Mouse (Mus musculus) liver, embryonic 15.5 days (tissue): ENCODE results near the gene Nkd2. TPM values are rescaled to one million over a fixed set of nuclear protein-coding genes. Genes with fewer than 3 reads are reported as not detected.

Experiments used
- ATAC-seq: fragments of 200-750 bp; cut with Nextera tagmentation; 2 replicates; pipeline ENCODE4 v1.8.0; 2017; ENCODE audit warnings: moderate number of reproducible peaks, mild to moderate bottlenecking, moderate library complexity; ENCODE audit not compliant: insufficient read depth
- H3K27ac ChIP-seq: fragments of 300-500 bp; sonication (generic); replicated peaks from 2 replicates; pipeline ENCODE4 v1.5.1; 2015; ENCODE audit warnings: mild to moderate bottlenecking, inconsistent platforms
- H3K27me3 ChIP-seq: fragments of 300-500 bp; sonication (generic); 2 replicates; pipeline ENCODE4 v1.6.1; 2015; ENCODE audit warnings: mild to moderate bottlenecking, inconsistent platforms
- H3K36me3 ChIP-seq: fragments of 300-500 bp; sonication (generic); replicated peaks from 2 replicates; pipeline ENCODE4 v1.6.1; 2015; ENCODE audit warnings: moderate library complexity, mild to moderate bottlenecking, inconsistent platforms
- H3K4me1 ChIP-seq: fragments of 300-500 bp; sonication (generic); replicated peaks from 2 replicates; pipeline ENCODE4 v1.6.1; 2015; ENCODE audit warnings: inconsistent platforms
- H3K4me2 ChIP-seq: fragments of 300-500 bp; sonication (generic); 2 replicates; pipeline ENCODE4 v1.6.1; 2015; ENCODE audit warnings: moderate library complexity, mild to moderate bottlenecking, inconsistent platforms
- H3K4me3 ChIP-seq: fragments of 300-500 bp; sonication (generic); replicated peaks from 2 replicates; pipeline ENCODE4 v1.5.1; 2015; ENCODE audit warnings: mild to moderate bottlenecking, inconsistent platforms
- H3K9ac ChIP-seq: fragments of 300-500 bp; sonication (generic); 2 replicates; pipeline ENCODE4 v1.6.1; 2015; ENCODE audit warnings: moderate library complexity, mild to moderate bottlenecking, inconsistent platforms
- H3K9me3 ChIP-seq: fragments of 300-500 bp; sonication (generic); replicated peaks from 2 replicates; pipeline ENCODE4 v1.6.1; 2016; ENCODE audit warnings: inconsistent platforms
- WGBS: fragments of 180-500 bp; shearing (Covaris S2); methylation state at CpG from one replicate; pipeline ENCODE4 v1.1.7; 2015; ENCODE audit warnings: mixed read lengths; ENCODE audit not compliant: insufficient replicate concordance; 5-methylcytosine and 5-hydroxymethylcytosine counted together
- polyA plus RNA-seq: library from polyadenylated mRNA; unstranded; fragments of >200 nt; fragmentation: Nextera tagmentation; extraction: Ambion mirVana; gene quantifications from 2 replicates; pipeline ENCODE4 v1.2.1, GENCODE M21; 2015

Nkd2 gene
- polyA plus RNA-seq = 0.12 and 0.20 TPM in 2 replicates

DNA sequence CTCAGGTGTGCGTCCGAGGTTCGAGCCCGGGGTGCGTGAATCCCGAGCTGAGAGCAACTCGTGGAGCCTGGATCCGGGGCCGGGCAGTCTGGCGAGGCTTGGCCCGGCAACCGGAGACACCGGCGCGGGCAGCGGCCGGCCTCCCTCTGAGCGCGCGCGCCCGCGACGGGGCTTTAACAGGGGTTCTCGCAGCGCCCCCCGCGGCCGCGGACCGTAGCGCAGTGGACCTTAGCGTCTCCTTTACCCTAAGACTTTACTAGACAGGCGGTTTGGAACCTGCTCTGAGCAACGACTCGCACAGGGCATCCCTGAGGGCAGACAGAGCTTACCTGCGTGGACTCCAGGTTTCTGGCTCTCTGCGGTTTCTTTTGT is at the start of gene Nkd2:
Gene Nkd2 (minus strand): TSS at position 167 of the 372 bp plus-strand sequence.
- no peak within 1 kb of the TSS for H3K27ac ChIP-seq
- 0 out of 2 replicates have a peak, but pooled peaks cover 9% of the 10 kb centered on the region for H3K4me1 ChIP-seq
- H3K9me3 ChIP-seq = no peaks in the 10 kb centered on the region
- H3K36me3 ChIP-seq = no peaks in the 10 kb centered on the region
- ATAC-seq = no peak; the same call in 1 of the 2 replicates
- H3K27me3 ChIP-seq = peaks cover 56% of the 10 kb centered on the region
- H3K4me3 ChIP-seq = peak within 1 kb of the TSS; percentile 48
- H3K9ac ChIP-seq = no peak within 1 kb of the TSS
- WGBS = under 1% methylated on average over 38 of the region's 38 CpGs
- peak within 1 kb of the TSS; percentile 68 for H3K4me2 ChIP-seq

DNA sequence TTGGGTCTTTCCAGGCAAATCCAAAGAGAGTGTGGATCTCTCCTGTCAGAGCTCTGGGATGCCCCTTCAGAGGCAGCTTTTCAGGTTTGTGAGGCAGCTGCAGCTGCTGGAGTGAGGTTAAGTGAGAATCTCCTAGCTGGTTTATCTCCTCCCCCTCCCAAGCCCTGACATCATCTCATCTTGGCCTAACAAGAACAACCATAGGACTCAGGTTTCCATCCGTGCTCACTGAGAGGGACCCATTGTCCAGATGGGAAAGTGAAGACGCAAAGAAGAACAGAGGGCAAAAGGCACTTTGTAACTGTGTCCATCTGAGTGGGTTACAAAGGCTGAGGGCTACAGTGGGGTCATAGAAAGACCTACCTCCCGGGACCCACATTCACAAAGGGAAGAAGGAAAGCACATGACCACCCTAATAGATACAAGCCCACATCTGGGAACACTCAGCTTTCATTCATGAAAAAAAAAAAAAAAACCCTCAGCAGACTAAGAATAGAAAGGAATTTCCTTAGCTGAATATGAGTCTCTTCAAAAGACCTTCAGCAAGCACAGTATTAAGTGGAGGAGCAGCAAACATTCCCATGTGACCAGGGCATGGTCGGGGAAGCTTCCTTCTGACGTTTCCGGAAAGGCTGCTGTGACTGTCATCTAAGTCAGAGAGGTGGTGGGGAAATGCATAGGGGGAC is 45.2 kb upstream of the Nkd2 start:
- H3K27ac ChIP-seq = no peak overlapping the region
- H3K27me3 ChIP-seq = no peaks in the 10 kb centered on the region
- no peaks in the 10 kb centered on the region for H3K36me3 ChIP-seq
- no peak overlapping the region for H3K9ac ChIP-seq
- ATAC-seq = no peak
- H3K4me1 ChIP-seq = no peaks in the 10 kb centered on the region
- H3K9me3 ChIP-seq = no peaks in the 10 kb centered on the region
- WGBS = 43% methylated on average over 6 of the region's 6 CpGs
- H3K4me2 ChIP-seq = no peak overlapping the region
- H3K4me3 ChIP-seq = no peak overlapping the region

DNA sequence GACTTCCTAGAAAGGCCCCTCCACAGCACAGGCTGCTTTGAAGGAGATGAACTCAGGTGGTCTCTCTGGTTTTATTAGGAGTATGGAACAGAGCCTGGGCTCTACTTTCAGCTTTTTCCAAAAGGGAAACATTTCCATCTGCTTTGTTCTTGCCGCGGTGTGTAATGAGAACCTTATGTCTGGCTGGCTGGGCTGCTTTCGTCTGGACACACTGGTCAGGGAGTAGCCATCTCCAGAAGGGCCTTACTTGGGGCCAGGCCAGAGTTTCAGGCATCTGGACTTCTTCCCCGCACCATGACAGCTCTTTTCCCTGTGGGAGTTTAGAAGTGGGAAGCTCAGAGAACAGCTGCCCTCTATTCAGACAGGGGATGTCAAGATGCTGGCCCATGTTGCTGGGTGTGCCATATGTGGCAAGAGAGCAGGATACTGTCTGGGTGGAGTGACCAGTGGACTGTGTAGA is 40.0 kb upstream of the Nkd2 start:
- Histone ChIP-seq H3K27ac (no peak overlapping the region), H3K4me1 (no peaks in the 10 kb centered on the region), H3K27me3 (no peaks in the 10 kb centered on the region), H3K9ac (no peak overlapping the region), H3K4me2 (no peak overlapping the region), H3K9me3 (no peaks in the 10 kb centered on the region), H3K36me3 (no peaks in the 10 kb centered on the region), H3K4me3 (no peak overlapping the region)
- WGBS = 64% methylated on average over 4 of the region's 4 CpGs
- no peak for ATAC-seq

DNA sequence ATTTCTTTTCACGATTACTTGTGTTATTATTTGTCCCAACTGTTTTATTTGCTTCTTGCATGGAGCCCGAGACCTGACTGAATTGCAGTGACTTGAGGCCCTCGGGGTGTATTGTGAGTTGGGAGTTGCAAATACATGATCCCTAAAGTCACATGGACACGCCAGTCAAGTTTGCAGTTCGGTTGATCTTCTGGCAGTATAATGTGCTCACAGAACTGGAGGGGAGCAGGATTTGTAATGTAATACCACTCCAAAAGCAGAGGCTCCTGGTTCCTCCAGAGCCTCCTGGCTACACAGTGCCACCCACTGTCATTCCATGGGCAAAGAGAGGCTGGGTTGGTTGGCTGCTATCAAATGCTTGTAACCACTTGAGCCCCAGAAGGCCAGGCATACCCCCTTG is 39.2 kb upstream of the Nkd2 start:
- WGBS = 58% methylated on average over 5 of the region's 5 CpGs
- no peaks in the 10 kb centered on the region for H3K4me1 ChIP-seq
- no peaks in the 10 kb centered on the region for H3K27me3 ChIP-seq
- no peaks in the 10 kb centered on the region for H3K36me3 ChIP-seq
- H3K4me3 ChIP-seq = no peak overlapping the region
- ATAC-seq = no peak
- no peak overlapping the region for H3K27ac ChIP-seq
- H3K9ac ChIP-seq = no peak overlapping the region
- H3K9me3 ChIP-seq = no peaks in the 10 kb centered on the region
- no peak overlapping the region for H3K4me2 ChIP-seq

GRCm38 (mm10) chr13:73886066-73886465 is 38.6 kb upstream of the Nkd2 start:
- no peak for ATAC-seq

DNA sequence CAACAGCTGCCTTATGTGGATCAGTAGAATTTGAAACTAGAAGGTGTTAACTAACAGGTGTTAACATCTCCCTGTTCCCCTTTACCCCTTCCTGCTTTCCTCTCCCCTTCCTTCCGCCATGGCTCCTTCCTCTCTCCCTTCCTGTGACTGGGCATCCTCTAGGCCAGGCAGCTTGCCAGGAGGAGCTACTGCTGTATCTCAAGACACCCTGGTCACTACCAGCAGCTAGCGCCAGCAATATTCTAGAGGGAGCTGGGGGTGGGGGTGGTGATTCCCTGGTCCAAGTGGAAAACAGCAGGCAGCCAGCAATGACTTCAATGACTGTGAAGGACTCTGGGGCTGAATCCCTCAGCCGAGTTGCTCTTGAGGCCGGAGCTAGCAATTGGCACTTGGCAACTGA is 38.2 kb upstream of the Nkd2 start:
- 57% methylated on average over 4 of the region's 4 CpGs for WGBS
- Histone ChIP-seq H3K4me2 (no peak overlapping the region), H3K9me3 (no peaks in the 10 kb centered on the region), H3K36me3 (no peaks in the 10 kb centered on the region), H3K9ac (no peak overlapping the region), H3K4me1 (no peaks in the 10 kb centered on the region), H3K4me3 (no peak overlapping the region), H3K27me3 (no peaks in the 10 kb centered on the region), H3K27ac (no peak overlapping the region)
- no peak for ATAC-seq

More at GRCm38 (mm10) chr13:73886066-73886465, 38.6 kb upstream of the Nkd2 start:
- Histone ChIP-seq H3K4me1 (no peaks in the 10 kb centered on the region), H3K27ac (no peak overlapping the region), H3K36me3 (no peaks in the 10 kb centered on the region), H3K4me2 (no peak overlapping the region), H3K9me3 (no peaks in the 10 kb centered on the region), H3K9ac (no peak overlapping the region), H3K4me3 (no peak overlapping the region), H3K27me3 (no peaks in the 10 kb centered on the region)
- 55% methylated on average over 4 of the region's 4 CpGs for WGBS

GRCm38 (mm10) chr13:73881347-73881746 is 33.9 kb upstream of the Nkd2 start:
- Histone ChIP-seq H3K4me1 (no peaks in the 10 kb centered on the region), H3K36me3 (no peaks in the 10 kb centered on the region), H3K27me3 (no peaks in the 10 kb centered on the region), H3K27ac (no peak overlapping the region), H3K9me3 (no peaks in the 10 kb centered on the region), H3K4me3 (no peak overlapping the region), H3K9ac (no peak overlapping the region), H3K4me2 (no peak overlapping the region)
- ATAC-seq = no peak
- 59% methylated on average over 8 of the region's 8 CpGs for WGBS

DNA sequence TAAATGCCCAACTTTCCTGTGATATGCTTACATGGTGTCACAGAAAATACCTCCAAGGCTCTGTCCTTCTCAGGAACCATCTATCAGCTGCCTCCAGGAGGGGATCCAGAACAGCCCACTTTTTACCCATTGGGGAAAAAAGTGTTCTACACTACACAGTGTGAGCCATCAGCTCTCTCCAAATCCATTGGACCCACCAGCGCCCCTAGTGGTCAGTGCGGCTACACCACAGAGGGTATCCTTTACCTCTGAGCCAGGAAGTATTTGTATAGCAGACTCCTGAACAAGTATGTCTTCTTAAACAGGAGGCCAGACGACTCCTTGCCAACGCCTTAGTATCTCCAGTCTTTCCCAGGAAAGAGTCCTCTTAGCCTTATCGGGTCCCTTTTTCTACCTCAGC is 32.4 kb upstream of the Nkd2 start:
- Histone ChIP-seq H3K27ac (no peak overlapping the region), H3K4me3 (no peak overlapping the region), H3K4me2 (no peak overlapping the region), H3K4me1 (no peaks in the 10 kb centered on the region), H3K9me3 (no peaks in the 10 kb centered on the region), H3K27me3 (no peaks in the 10 kb centered on the region), H3K9ac (no peak overlapping the region), H3K36me3 (no peaks in the 10 kb centered on the region)
- no peak for ATAC-seq
- 68% methylated on average over 5 of the region's 5 CpGs for WGBS

DNA sequence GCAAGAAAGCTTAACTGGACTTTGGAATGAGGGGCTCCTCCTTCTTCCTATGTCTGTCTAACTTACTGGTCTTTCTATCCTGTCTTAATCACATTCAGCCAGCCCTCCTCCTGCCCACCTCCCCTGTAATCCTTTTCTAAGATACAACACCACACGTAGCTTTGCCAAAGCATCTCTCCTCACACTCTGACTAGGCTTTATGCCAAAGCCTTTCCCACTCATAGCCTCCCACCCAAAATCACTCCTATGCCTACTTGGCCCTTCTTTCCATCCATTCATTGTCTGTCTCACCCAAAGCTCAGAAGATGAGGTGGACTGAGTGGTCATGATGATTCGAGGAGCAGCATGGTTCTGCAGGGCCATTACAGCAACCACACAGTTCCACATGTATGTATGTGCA is 24.7 kb upstream of the Nkd2 start:
- Histone ChIP-seq H3K27me3 (no peaks in the 10 kb centered on the region), H3K4me3 (no peak overlapping the region), H3K4me1 (no peaks in the 10 kb centered on the region), H3K9me3 (no peaks in the 10 kb centered on the region), H3K27ac (no peak overlapping the region), H3K9ac (no peak overlapping the region), H3K36me3 (no peaks in the 10 kb centered on the region), H3K4me2 (no peak overlapping the region)
- ATAC-seq = no peak
- 44% methylated on average over 2 of the region's 2 CpGs for WGBS

DNA sequence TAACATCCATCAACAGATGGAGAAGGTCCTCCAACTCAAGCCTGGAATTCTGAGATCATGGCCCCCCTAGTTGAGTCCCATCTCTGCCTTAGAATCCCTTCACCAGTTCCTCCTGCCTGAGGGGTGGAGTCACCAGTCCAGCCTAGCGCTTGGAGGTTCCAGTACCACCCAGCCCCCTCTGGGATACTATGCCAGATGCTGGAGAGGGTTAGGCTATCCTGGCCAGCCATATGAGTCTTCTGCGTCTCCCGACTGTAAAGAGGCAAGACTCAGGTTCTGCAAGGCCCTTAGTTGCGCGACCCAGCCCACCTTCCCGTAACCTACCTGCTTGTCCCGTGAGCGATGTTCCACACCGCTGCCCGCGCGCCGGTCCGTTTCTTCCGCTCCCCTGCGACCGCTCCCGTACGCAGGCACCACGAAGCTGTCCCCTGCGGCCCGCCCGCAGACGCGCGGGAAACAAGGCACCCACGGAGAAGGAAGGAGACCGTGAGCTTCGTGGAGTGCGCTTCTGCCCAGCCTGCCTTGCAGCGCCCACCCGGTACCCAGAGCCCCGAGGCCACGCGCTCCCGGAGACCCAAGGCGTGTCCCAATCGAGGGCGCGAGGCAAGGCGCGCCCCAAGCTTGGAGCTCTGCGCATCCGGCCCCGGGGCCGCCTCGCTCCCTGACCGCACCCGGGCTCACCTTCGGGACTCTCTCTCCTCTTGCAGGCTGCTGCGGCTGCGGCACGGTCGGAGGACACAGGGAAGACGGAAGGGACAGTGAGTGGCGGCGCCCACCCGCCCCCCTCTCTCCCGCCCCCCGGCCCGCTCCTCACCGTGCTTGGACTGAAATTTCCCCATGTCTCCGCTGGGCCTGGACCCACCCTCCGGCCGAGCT is 604 bp downstream of the Nkd2 start:
- Histone ChIP-seq H3K4me2 (peak overlapping the region; percentile 68), H3K27me3 (peaks cover 56% of the 10 kb centered on the region), H3K27ac (no peak overlapping the region), H3K4me1 (0 out of 2 replicates have a peak, but pooled peaks cover 9% of the 10 kb centered on the region), H3K9me3 (no peaks in the 10 kb centered on the region), H3K4me3 (peak overlapping the region; percentile 48), H3K9ac (no peak overlapping the region), H3K36me3 (no peaks in the 10 kb centered on the region)
- WGBS = 2% methylated on average over 65 of the region's 65 CpGs
- ATAC-seq = no peak

DNA sequence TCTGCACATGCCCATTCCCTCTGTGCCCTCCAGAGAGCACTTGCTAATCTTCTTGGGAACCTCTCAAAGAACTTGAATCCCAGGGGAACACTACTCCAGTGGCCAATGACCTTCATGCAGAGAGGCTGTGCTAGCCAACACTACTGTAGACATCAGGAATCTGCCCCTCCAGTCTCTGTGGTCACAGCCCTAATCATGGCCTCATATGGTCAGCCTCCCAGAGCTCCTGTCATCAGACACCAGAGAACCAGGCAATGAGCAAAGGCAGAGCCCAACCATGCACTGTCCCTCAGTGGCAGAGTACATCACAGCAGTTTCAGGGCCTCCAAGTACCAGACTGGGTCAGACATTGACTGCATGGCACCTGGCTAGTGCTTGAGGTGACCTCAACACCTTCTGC is 4.7 kb downstream of the Nkd2 start:
- Histone ChIP-seq H3K4me3 (no peak overlapping the region), H3K36me3 (no peaks in the 10 kb centered on the region), H3K9ac (no peak overlapping the region), H3K27me3 (peaks cover 45% of the 10 kb centered on the region), H3K4me2 (no peak overlapping the region), H3K9me3 (no peaks in the 10 kb centered on the region), H3K27ac (no peak overlapping the region), H3K4me1 (0 out of 2 replicates have a peak, but pooled peaks cover 9% of the 10 kb centered on the region)
- ATAC-seq = no peak
